Comparison of ENCODE assay signal across 8 mouse cellular contexts in genomic region chr4:86651686-86652384, GRCm38 (mm10). TPM values are rescaled to one million over a fixed set of nuclear protein-coding genes. Genes with fewer than 3 reads are reported as not detected.
A peak's percentile ranks its signal among the peaks of the same experiment; 100 is the strongest.
DNase-seq lines count a peak whose midpoint lies in the region; ATAC-seq and TF ChIP-seq lines count a peak whose summit lies in the region.
"Had no signal": no experiment of that assay in that cellular context is flagged by ENCODE, and none has a peak within 500 bp of the region (broad histone marks: within the 10 kb centered on the region; RNA-seq: fewer than 3 reads in every experiment).

No protein-coding gene starts in this region.

- TF ChIP-seq CTCF in cortical plate, adult 2 months (IDR thresholded peaks at IDR 0.05; ENCODE audit: extremely low read depth, insufficient read depth, low read length): peak; percentile 34; the same call in 1 of the 2 replicates

- no peak for TF ChIP-seq POLR2A in cortical plate, adult 2 months (IDR thresholded peaks at IDR 0.05; ENCODE audit: extremely low read depth, insufficient read depth, low read length)

- peaks cover 16% of the 10 kb centered on the region for H3K36me3 ChIP-seq in hindbrain, embryonic 10.5 days

- 0 out of 2 replicates have a peak, but pooled peaks have one; percentile 33 for ATAC-seq in neutrophil, adult 5-6 weeks (ENCODE audit: extremely low read depth, insufficient number of reproducible peaks, low FRiP score, poor library complexity, severe bottlenecking)

- 74% methylated on average over 10 of the region's 10 CpGs for WGBS in hindbrain, embryonic 10.5 days

- no peak overlapping the region for H3K27ac ChIP-seq in cortical plate, adult 2 months (ENCODE audit: insufficient read depth, low read length)
- no peak overlapping the region for H3K27ac ChIP-seq in hindbrain, embryonic 10.5 days
- H3K27ac ChIP-seq: lung, embryonic 15.5 days had no signal

- DNase-seq in layer of hippocampus, postnatal 10 days (ENCODE audit: low spot score in 2 of 2): peak; percentile 18 to 33
- DNase-seq in layer of hippocampus, adult 9-11 months: no peak
- DNase-seq in NIH3T3 (ENCODE audit: low read depth): peak; percentile 58
- DNase-seq in layer of hippocampus, postnatal 14 days (ENCODE audit: low spot score in 2 of 2): no peak
- DNase-seq in hindbrain, embryonic 10.5 days (ENCODE audit: low spot score): no peak

- no peaks in the 10 kb centered on the region for H3K27me3 ChIP-seq in hindbrain, embryonic 10.5 days (ENCODE audit: insufficient read depth, poor library complexity, severe bottlenecking)
- H3K27me3 ChIP-seq: lung, embryonic 15.5 days had no signal

- no peaks in the 10 kb centered on the region for H3K9me3 ChIP-seq in hindbrain, embryonic 10.5 days
- H3K9me3 ChIP-seq: lung, embryonic 15.5 days had no signal

- H3K4me1 ChIP-seq in cortical plate, adult 2 months (ENCODE audit: control insufficient read depth, insufficient read depth, low read length): no peaks in the 10 kb centered on the region
- no peaks in the 10 kb centered on the region for H3K4me1 ChIP-seq in hindbrain, embryonic 10.5 days (replicated peaks)
- H3K4me1 ChIP-seq: lung, embryonic 15.5 days had no signal

- no peak overlapping the region for H3K4me3 ChIP-seq in cortical plate, adult 2 months (ENCODE audit: insufficient read depth, low read length)
- no peak overlapping the region for H3K4me3 ChIP-seq in hindbrain, embryonic 10.5 days
- H3K4me3 ChIP-seq: lung, embryonic 15.5 days had no signal

RNA-seq across cellular contexts. Expression of gene Plin2, which starts 18.0 kb away (rescaled TPM):
- total RNA-seq in layer of hippocampus, postnatal 10 days (2021): 10 to 100 TPM; 17.3 to 18.0 TPM
- polyA plus RNA-seq in cortical plate, adult 2 months (2012; rRNA removed): 12.7 and 12.8 TPM in 2 replicates
- 119 and 151 TPM in 2 replicates for total RNA-seq in neutrophil, adult 5-6 weeks (2017)
- total RNA-seq in layer of hippocampus, postnatal 14 days (2021): 10 to 100 TPM; 12.3 to 15.9 TPM
- 84.7 and 88.9 TPM in 2 replicates for polyA plus RNA-seq in hindbrain, embryonic 10.5 days (2016; fragmentation: Nextera tagmentation; extraction: Ambion mirVana)

RNA-seq across cellular contexts. Expression of gene Haus6, which starts 40.0 kb away (rescaled TPM):
- total RNA-seq in layer of hippocampus, postnatal 10 days (2021): 1 to 10 TPM; 7.3 to 8.5 TPM
- polyA plus RNA-seq in cortical plate, adult 2 months (2012; rRNA removed): 3.4 and 3.5 TPM in 2 replicates
- total RNA-seq in neutrophil, adult 5-6 weeks (2017): 17.3 and 18.6 TPM in 2 replicates
- total RNA-seq in layer of hippocampus, postnatal 14 days (2021): 1 to 10 TPM; 7.3 to 8.2 TPM
- 21.0 and 27.9 TPM in 2 replicates for polyA plus RNA-seq in hindbrain, embryonic 10.5 days (2016; fragmentation: Nextera tagmentation; extraction: Ambion mirVana)

Comparison
In these comparisons a context has a peak if more than half of its experiments do, and no peak if none do; other contexts are left out.
1. DNase-seq: peak in layer of hippocampus, postnatal 10 days (2 of 2) and NIH3T3 (single experiment); none in layer of hippocampus, adult 9-11 months (single experiment), layer of hippocampus, postnatal 14 days (0 of 2) and hindbrain, embryonic 10.5 days (single experiment).